Mouse (Mus musculus) MEL (cell line): Measurements from ENCODE around the gene Gm4767. TPM values are rescaled to one million over a fixed set of nuclear protein-coding genes. Genes with fewer than 3 reads are reported as not detected.
"Not testable (repeated sequence)": the region's sequence is repeated elsewhere in the genome, so short reads cannot be mapped to it uniquely, and the experiment has no call there.

Experiments used
- DNase-seq: peaks from one replicate; pipeline ENCODE4 v3.0.0; 2011; ENCODE audit warnings: low read depth, low spot score
- H3K27ac ChIP-seq: 2 replicates; pipeline ENCODE4 v1.5.1; 2012; ENCODE audit warnings: low read depth, mild to moderate bottlenecking, control low read depth, low read length, moderate library complexity; ENCODE audit not compliant: control insufficient read depth
- H3K27me3 ChIP-seq, 2 experiments: fragments of 150-350 bp in 1 of 2; sonication (generic) in 1 of 2; 2 replicates each; pipeline ENCODE4 v1.6.1; 2012; ENCODE audit warnings: low read length in 2 of 2, mild to moderate bottlenecking in 2 of 2, improper control_type of control experiment in 1 of 2, moderate library complexity in 1 of 2; ENCODE audit not compliant: insufficient read depth in 2 of 2, control insufficient read depth in 1 of 2
- H3K36me3 ChIP-seq, 2 experiments: 2 replicates each; pipeline ENCODE4 v1.6.1; 2012 to 2014; ENCODE audit warnings: low read length in 2 of 2, improper control_type of control experiment in 1 of 2, inconsistent platforms in 1 of 2, mild to moderate bottlenecking in 1 of 2; ENCODE audit not compliant: insufficient read depth in 2 of 2, control insufficient read depth in 1 of 2
- H3K4me1 ChIP-seq, 2 experiments: fragments of 150-350 bp in 1 of 2; sonication (generic) in 1 of 2; 2 replicates each; pipeline ENCODE4 v1.6.1; 2012; ENCODE audit warnings: low read length in 2 of 2, improper control_type of control experiment in 1 of 2, mild to moderate bottlenecking in 1 of 2; ENCODE audit not compliant: insufficient read depth in 2 of 2, control insufficient read depth in 1 of 2
- H3K4me3 ChIP-seq, 2 experiments: fragments of 150-350 bp in 1 of 2; sonication (generic) in 1 of 2; 2 replicates each; pipeline ENCODE4 v1.5.1; 2012; ENCODE audit warnings: low read depth in 2 of 2, low read length in 2 of 2, mild to moderate bottlenecking in 2 of 2, moderate library complexity in 2 of 2, control low read depth in 1 of 2, improper control_type of control experiment in 1 of 2; ENCODE audit not compliant: control insufficient read depth in 1 of 2, insufficient read depth in 1 of 2
- H3K79me2 ChIP-seq: 2 replicates; pipeline ENCODE4 v1.6.1; 2012; ENCODE audit warnings: mild to moderate bottlenecking, low read length, moderate library complexity; ENCODE audit not compliant: control insufficient read depth, poor library complexity, insufficient read depth
- H3K9ac ChIP-seq: 2 replicates; pipeline ENCODE4 v1.6.1; 2012; ENCODE audit warnings: low read depth, mild to moderate bottlenecking, control low read depth, low read length, moderate library complexity; ENCODE audit not compliant: control insufficient read depth, poor library complexity, severe bottlenecking
- H3K9me3 ChIP-seq: fragments of 150-350 bp; sonication (generic); replicated peaks from 2 replicates; pipeline ENCODE4 v1.6.1; 2012; ENCODE audit warnings: mild to moderate bottlenecking, low read length, improper control_type of control experiment, moderate library complexity; ENCODE audit not compliant: insufficient read depth
- polyA plus RNA-seq, 2 experiments: library from polyadenylated mRNA; stranded (reverse) in 1 of 2; unstranded in 1 of 2; fragments of >175 nt in 1 of 2; fragments of >200 nt in 1 of 2; gene quantifications; 2 replicates each; pipeline versions ENCODE4 v1.2.1 to v1.2.4; 2012; ENCODE audit warnings: low replicate concordance in 2 of 2, low read depth in 1 of 2; ENCODE audit not compliant: insufficient read length in 2 of 2, insufficient read depth in 1 of 2, missing spikeins in 1 of 2
- total RNA-seq: library from RNA; depleted of rRNA; stranded (reverse); fragments of 300-350 nt; gene quantifications from 2 replicates; pipeline ENCODE4 v1.2.3, GENCODE M21; 2012; rRNA removed

Gene Gm4767
- total RNA-seq (1.2 and 1.3 TPM in 2 replicates), polyA plus RNA-seq (under 1 TPM in 1 of 2 experiments, not detected in 1; 0.24 TPM)

DNA sequence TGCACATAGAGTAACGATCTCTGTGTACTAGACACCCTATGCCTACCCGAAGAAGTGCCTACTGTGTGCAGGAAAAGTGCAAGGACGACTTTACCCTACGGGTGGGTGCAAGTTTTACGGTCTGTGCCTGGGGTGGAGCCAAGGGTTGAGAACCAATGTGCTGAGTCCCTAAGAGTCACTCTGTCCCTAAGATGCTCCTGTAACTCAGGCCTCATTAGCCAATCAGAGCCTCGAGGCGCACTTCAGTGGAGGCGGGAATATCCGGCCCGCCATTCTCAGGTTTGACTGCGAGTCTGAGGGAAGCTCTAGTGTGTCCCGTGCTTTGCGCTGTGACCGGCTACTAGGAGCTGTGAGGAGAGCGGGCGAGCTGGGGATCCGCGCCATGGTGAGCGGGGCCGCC lies at the start of gene Gm4767:
Gene Gm4767, plus strand, starts transcription at position 288 of the 400 bp plus-strand sequence.
- H3K36me3 ChIP-seq, H3K4me3 ChIP-seq, H3K79me2 ChIP-seq, H3K9me3 ChIP-seq, H3K4me1 ChIP-seq, H3K27ac ChIP-seq, DNase-seq, H3K9ac ChIP-seq, H3K27me3 ChIP-seq: not testable (repeated sequence)

DNA sequence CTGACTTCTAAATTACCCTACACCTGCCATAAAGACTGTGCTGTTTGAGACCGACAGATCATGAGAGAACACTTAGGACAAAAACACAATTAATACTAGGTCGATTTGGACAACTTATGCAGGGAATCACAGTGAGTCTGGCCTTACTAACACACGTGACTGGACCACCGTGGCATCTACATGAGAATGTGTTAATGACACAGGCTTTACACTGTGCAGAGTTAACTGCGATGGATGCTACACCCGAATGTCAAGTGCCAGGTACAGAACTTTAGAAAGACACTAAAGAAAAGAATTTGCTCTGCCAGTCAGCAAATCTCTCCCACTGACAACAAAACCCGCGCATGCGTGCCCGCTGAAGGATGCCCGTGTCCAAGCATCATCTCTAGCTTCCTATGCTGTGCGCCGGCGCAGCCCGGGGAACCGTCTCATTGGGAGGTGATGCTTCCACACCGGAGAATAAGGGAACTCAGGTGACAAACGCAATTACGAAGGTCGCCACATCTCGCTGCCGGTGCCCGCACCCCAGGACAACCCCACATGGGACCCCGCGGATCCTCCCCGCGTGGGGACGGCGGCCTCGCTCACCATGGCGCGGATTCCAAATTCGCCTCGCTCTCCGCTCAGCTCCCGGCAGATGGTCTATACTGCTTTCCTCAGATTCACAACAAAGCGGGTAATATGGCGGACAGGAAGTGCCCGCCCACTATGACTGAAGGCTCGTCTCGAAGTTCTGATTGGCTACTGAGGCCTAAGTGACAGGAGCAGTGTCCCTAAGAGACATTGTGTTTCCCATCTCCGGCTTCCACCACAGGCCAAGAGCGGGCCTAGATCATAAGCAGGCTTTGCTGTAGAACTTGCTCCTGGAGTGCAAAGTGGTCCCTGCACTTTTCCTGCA lies 41.2 kb upstream of the Gm4767 start, which contains the start of gene Gm3055:
Gene Gm3055, minus strand, starts transcription at position 656 of the 898 bp plus-strand sequence.
- H3K27ac ChIP-seq, H3K4me3 ChIP-seq, H3K36me3 ChIP-seq, H3K9me3 ChIP-seq, DNase-seq, H3K9ac ChIP-seq, H3K79me2 ChIP-seq, H3K4me1 ChIP-seq, H3K27me3 ChIP-seq: not testable (repeated sequence)

GRCm38 (mm10) chr10:81771404-81771777 lies 40.6 kb upstream of the Gm4767 start:
- not testable (repeated sequence) for H3K36me3 ChIP-seq, H3K27me3 ChIP-seq, H3K79me2 ChIP-seq, H3K27ac ChIP-seq, H3K9me3 ChIP-seq, DNase-seq, H3K9ac ChIP-seq, H3K4me1 ChIP-seq, H3K4me3 ChIP-seq

DNA sequence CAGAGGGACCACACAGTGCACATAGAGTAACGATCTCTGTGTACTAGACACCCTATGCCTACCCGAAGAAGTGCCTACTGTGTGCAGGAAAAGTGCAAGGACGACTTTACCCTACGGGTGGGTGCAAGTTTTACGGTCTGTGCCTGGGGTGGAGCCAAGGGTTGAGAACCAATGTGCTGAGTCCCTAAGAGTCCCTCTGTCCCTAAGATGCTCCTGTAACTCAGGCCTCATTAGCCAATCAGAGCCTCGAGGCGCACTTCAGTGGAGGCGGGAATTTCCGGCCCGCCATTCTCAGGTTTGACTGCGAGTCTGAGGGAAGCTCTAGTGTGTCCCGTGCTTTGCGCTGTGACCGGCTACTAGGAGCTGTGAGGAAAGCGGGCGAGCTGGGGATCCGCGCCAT lies 34.2 kb downstream of the Gm4767 start:
- H3K79me2 ChIP-seq, result not testable (repeated sequence)

DNA sequence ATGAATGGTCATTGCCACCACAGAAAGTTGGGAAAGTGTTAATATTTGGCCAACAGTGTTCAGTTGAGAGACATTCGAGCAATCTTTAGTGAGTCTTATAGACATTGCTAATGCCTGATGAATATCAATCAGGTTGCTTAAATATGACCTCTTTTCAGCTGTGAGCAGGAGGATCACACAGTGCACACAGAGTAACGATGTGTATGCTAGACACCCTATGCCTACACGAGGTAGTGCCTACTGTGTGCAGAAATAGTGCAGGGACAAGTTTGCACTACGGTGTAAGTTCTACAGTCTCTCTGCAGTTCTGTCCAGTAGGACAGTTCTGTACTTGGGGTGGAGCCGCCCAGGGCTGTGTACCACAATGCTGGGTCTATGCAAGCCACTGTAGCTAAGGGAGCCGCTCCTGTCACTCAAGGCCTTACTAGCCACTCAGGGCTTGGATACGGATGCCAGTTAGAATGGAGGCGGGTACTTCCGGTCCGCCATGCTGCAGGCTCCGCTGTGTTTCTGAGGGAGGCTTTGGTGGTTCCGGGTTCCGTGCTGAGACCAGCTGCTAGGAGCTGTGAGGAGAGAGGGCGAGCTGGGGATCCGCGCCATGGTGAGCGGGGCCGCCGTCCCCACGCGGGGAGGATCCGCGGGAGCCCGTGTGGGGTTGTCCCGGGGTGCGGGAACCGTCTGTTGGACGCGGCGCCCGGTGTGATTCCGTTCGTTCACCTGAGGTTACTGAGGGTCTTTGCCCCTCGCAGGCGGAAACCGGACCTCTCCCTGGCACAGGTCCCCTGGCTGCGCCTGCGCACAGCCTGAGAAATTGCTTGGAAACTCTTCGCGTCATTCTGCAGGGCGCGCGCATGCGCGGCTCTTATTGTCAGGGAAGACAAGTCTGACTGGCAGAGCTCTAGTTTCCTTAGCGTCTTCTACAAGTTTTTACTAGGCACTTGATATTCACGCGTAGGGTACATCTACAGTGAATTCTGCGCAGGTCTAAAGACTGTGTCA lies 51.7 kb downstream of the Gm4767 start, which contains the start of gene Gm32687:
Gene Gm32687, plus strand, starts transcription at position 526 of the 999 bp plus-strand sequence.
- DNase-seq, H3K27ac ChIP-seq, H3K36me3 ChIP-seq, H3K4me3 ChIP-seq, H3K79me2 ChIP-seq, H3K4me1 ChIP-seq, H3K27me3 ChIP-seq, H3K9ac ChIP-seq, H3K9me3 ChIP-seq: not testable (repeated sequence)

More for the DNA sequence above, 34.2 kb downstream of the Gm4767 start:
- DNase-seq, H3K27ac ChIP-seq, H3K27me3 ChIP-seq, H3K9ac ChIP-seq, H3K4me1 ChIP-seq, H3K9me3 ChIP-seq, H3K4me3 ChIP-seq, H3K36me3 ChIP-seq: not testable (repeated sequence)
